Mouse (Mus musculus) testis, adult 2 months (tissue): ENCODE results near the gene Zfyve26. TPM values are rescaled to one million over a fixed set of nuclear protein-coding genes. Genes with fewer than 3 reads are reported as not detected.
A peak's percentile ranks its signal among the peaks of the same experiment; 100 is the strongest.

Source experiments
- H3K27ac ChIP-seq: fragments of 200-500 bp; 2 replicates; pipeline ENCODE4 v1.5.1; 2012; ENCODE audit warnings: low read depth, low read length; ENCODE audit not compliant: control insufficient read depth, insufficient read depth
- H3K27me3 ChIP-seq: fragments of 200-500 bp; 2 replicates; pipeline ENCODE4 v1.6.1; 2012; ENCODE audit warnings: mild to moderate bottlenecking, low read length, moderate library complexity; ENCODE audit not compliant: control insufficient read depth, insufficient read depth
- H3K36me3 ChIP-seq: fragments of 200-500 bp; 2 replicates; pipeline ENCODE4 v1.6.1; 2012; ENCODE audit warnings: mild to moderate bottlenecking, low read length; ENCODE audit not compliant: control insufficient read depth, insufficient read depth
- H3K4me1 ChIP-seq: fragments of 200-500 bp; 2 replicates; pipeline ENCODE4 v1.6.1; 2012; ENCODE audit warnings: low read length; ENCODE audit not compliant: control insufficient read depth, insufficient read depth
- H3K4me3 ChIP-seq: fragments of 200-500 bp; 2 replicates; pipeline ENCODE4 v1.5.1; 2012; ENCODE audit warnings: low read depth, mild to moderate bottlenecking, low read length, moderate library complexity, mixed read lengths; ENCODE audit not compliant: control insufficient read depth
- CTCF ChIP-seq: fragments of 200-500 bp; IDR thresholded peaks from 2 replicates; pipeline ENCODE4 v1.5.1; 2012; ENCODE audit warnings: low read depth, mild to moderate bottlenecking, inconsistent platforms, low read length, moderate library complexity; ENCODE audit not compliant: control insufficient read depth, insufficient read depth, insufficient replicate concordance
- POLR2A ChIP-seq: fragments of 200-500 bp; IDR thresholded peaks from 2 replicates; pipeline ENCODE4 v1.6.1; 2012; ENCODE audit warnings: low read depth, mild to moderate bottlenecking, inconsistent platforms, low read length, moderate library complexity; ENCODE audit not compliant: control insufficient read depth
- polyA plus RNA-seq: library from polyadenylated mRNA; depleted of rRNA; stranded (reverse); fragments of >200 nt; gene quantifications from 2 replicates; pipeline ENCODE4 v1.2.3, GENCODE M21; 2012

The Zfyve26 gene
- polyA plus RNA-seq, 1 experiment: 10.6 TPM

DNA sequence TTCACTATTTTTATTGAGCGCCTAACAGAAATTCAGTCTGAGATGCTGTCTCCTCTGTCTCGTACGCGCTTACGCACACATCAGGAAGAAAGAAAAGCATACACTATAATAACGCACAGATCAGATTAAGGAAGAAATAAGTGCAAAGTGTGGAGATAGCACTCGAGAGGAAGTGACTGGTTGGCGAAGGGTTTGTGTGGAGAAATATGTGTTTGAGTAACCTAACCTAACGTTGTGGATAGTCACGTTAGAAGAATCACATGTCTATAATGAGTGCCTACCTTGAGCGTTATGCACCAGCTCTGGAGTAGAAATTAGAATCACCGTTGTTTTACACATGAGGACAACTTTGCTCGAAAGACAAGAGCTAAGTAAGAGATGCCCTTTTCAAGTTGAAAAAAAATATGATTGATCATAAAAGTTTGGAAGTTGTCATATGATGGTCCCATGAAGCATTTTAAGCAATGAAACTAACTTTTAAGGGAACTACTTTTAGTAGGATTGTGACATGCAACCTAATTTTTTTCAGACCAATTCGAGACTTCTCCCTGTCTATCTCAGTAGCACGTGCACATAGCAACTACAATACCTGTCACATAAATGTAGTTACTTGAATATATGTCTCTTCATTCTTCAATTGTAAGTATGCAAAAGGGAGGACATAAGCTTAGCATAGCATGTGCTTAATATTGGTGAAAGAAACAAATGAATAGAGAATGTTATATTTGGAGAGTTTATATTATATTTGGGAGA lies 2.0 kb upstream of the Zfyve26 start:
- peak overlapping the region; percentile 94; the same call in 1 of the 2 replicates for H3K4me3 ChIP-seq
- no peak overlapping the region for H3K27ac ChIP-seq
- peaks cover 5% of the 10 kb centered on the region for H3K4me1 ChIP-seq
- no peaks in the 10 kb centered on the region for H3K36me3 ChIP-seq
- TF ChIP-seq POLR2A: no peak
- no peak for TF ChIP-seq CTCF
- no peaks in the 10 kb centered on the region for H3K27me3 ChIP-seq

DNA sequence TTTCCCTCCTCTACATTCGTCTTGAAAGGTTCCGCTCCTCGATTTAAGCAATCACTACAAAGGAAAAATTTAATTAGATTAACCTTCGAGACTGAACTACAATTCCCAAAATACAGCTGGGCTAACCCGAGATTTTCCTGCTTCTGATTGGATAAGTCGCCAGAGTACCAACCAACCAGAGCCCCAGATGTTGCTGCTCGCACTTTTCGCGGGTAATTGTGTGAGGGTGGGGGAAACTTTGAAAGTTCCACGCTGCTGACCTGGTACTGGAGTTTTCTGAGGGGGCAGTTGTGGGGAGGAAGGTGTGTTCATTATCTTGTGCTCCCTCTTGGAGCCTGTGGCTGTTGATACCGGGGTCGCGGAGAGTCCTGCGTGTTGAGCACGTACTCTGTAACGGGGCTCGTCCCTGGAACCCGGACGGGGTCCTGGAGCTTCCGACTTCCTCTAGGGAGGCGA lies 1.0 kb upstream of the Zfyve26 start, which contains the start of gene Rad51b:
Gene Rad51b, plus strand, starts transcription at position 162 of the 456 bp plus-strand sequence.
- H3K27me3 ChIP-seq: no peaks in the 10 kb centered on the region
- H3K4me3 ChIP-seq: peak within 1 kb of the TSS; percentile 94
- H3K27ac ChIP-seq: peak within 1 kb of the TSS; percentile 82
- H3K36me3 ChIP-seq: no peaks in the 10 kb centered on the region
- TF ChIP-seq CTCF (no peak), POLR2A (no peak)
- H3K4me1 ChIP-seq: peaks cover 5% of the 10 kb centered on the region

DNA sequence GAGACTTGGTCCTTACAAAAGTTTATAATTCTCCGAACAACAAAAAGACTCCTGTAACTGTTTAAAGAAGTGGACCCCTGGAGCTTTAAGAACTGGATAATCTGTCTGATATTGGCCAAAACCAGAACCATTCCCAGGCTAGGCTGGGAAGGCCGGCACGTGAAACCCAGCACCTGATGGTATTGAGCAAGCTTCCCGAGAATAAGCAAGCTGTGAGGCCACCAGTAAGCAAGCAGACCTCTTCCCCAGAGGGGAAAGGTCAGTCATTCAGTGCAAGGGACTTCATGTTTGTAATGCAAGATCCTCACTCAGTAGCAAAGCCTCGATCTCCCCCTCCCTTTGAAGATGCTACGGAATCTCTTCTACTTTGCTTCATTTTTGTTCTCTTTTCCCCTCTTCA lies 3.2 kb downstream of the Zfyve26 start:
- Histone ChIP-seq H3K4me3 (no peak overlapping the region), H3K36me3 (no peaks in the 10 kb centered on the region), H3K4me1 (peaks cover 5% of the 10 kb centered on the region), H3K27ac (no peak overlapping the region), H3K27me3 (no peaks in the 10 kb centered on the region)
- TF ChIP-seq CTCF (no peak), POLR2A (no peak)

DNA sequence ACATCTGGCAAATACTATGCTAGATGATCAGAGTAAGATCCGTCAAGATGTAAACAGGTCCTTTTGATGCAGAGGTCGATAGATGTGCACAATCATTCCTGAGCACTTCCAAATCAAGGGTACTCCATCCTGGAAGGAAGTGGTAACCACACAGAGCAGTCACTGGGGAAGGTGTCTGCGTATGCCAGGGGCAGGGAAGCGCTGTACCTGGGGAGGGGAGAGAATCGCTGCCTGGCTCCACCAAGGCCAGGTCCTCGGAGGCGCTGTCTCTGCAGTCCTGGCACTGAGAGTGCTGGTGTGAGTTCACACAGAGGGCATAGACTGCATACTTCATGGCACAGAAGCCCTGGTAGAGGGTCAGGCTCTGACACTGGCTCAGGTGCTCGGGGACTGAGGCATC lies 13.5 kb downstream of the Zfyve26 start:
- no peaks in the 10 kb centered on the region for H3K4me1 ChIP-seq
- H3K27me3 ChIP-seq: no peaks in the 10 kb centered on the region
- H3K4me3 ChIP-seq: no peak overlapping the region
- peaks cover 3% of the 10 kb centered on the region; the same call in 1 of the 2 replicates for H3K36me3 ChIP-seq
- no peak for TF ChIP-seq CTCF
- TF ChIP-seq POLR2A: no peak
- no peak overlapping the region for H3K27ac ChIP-seq

DNA sequence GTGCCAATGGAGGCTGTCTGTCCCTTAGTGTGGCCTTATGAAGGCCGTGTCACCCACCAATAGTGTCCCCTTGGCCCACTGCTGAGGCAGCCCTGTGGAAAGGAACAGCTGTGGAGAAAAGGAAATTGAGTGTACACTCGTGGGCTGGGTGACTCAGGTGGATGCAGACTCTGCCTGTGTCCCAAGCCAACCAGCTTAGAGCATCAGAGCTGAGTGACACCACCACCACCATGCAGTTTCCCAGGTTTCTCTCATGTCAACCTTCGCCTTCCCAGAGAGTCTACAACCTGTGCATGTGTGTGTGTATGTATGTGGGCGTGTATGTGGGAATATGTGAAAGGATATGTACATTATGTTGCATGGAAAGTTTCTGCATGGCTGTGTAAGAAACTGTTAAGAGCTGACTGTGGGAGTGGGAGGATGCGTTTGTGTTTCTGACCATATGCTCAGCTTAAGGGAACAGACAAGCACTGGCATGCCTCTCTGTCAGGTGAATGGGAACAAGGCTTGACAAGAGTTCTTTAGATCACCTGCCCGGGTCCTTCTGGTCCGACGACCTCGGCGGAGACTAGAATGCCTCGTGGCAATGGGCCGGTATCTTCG lies 16.5 kb downstream of the Zfyve26 start:
- TF ChIP-seq CTCF (no peak), POLR2A (no peak)
- Histone ChIP-seq H3K27me3 (no peaks in the 10 kb centered on the region), H3K4me1 (no peaks in the 10 kb centered on the region), H3K27ac (no peak overlapping the region), H3K36me3 (peaks cover 3% of the 10 kb centered on the region; the same call in 1 of the 2 replicates), H3K4me3 (no peak overlapping the region)

DNA sequence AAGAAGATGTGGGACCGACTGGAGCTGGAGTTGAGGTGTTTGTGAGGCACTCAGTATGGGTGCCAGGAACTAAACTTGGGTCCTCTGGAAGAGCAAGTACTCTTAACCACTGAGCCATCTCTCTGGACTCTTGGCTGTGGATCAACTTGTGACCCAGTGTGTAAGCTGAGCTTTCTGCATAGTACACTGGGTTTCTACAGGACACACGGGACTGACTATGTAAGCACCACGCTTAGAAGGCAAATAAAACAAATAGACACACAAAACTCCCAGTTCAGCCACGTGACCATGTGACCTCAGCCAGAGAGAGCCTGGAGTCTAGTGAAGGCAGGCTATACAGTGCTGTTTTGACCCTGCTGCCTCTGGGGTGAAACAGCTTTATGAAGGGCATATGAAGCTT lies 23.5 kb downstream of the Zfyve26 start:
- H3K27ac ChIP-seq: no peak overlapping the region
- no peak overlapping the region for H3K4me3 ChIP-seq
- no peaks in the 10 kb centered on the region for H3K27me3 ChIP-seq
- no peak for TF ChIP-seq POLR2A
- TF ChIP-seq CTCF: no peak
- H3K4me1 ChIP-seq: no peaks in the 10 kb centered on the region
- peaks cover 6% of the 10 kb centered on the region for H3K36me3 ChIP-seq

DNA sequence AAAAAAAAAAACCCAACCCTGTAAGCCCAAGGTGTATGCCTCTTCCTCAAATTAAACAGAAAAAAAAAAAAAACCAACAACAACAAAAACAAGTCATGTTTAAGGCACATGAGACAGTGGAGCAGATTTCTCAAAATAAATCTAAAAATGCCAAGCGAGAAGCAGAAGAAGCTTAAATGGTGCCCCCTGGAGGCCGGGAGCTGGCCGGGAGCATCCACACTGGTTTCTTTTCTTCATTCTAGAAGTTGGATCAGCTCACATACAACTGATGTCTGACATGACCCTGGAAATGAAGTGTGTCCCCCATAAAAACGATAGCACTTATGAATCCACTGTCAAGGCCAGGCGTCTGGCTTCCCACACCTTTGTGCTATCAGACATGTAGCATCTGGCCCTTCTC lies 35.1 kb downstream of the Zfyve26 start:
- Histone ChIP-seq H3K4me1 (no peaks in the 10 kb centered on the region), H3K36me3 (no peaks in the 10 kb centered on the region; the same call in 1 of the 2 replicates), H3K4me3 (no peak overlapping the region), H3K27ac (no peak overlapping the region), H3K27me3 (no peaks in the 10 kb centered on the region)
- TF ChIP-seq CTCF: peak; percentile 11; the same call in 1 of the 2 replicates
- no peak for TF ChIP-seq POLR2A
